Mouse (Mus musculus) gastrocnemius, postnatal 10 days (tissue): ENCODE data around the gene Frmd6. TPM values are rescaled to one million over a fixed set of nuclear protein-coding genes. Genes with fewer than 3 reads are reported as not detected.

ENCODE experiments used
- DNase-seq: peaks from one replicate; pipeline ENCODE4 v3.0.0; 2021; ENCODE audit warnings: mixed read lengths
- long read RNA-seq, 2 experiments: library from polyadenylated mRNA; stranded (forward); transcript quantifications; one replicate each; pipeline ENCODE4 v2.0.0; 2021
- total RNA-seq, 2 experiments: library from RNA; stranded (reverse); gene quantifications; 2 replicates each; pipeline ENCODE4 v1.2.3; 2021

Gene Frmd6
- 10 to 100 TPM; 27.4 to 34.5 TPM for total RNA-seq
- long read RNA-seq, experiment 1, full-length matches to known transcripts = 19 of 55 reads
- long read RNA-seq, experiment 1, partial matches to known transcripts = 5 of 55 reads
- long read RNA-seq, experiment 1, other reads (novel, unspliced or antisense) = 31 of 55 reads
- long read RNA-seq, experiment 2, full-length matches to known transcripts = 12 of 38 reads
- long read RNA-seq, experiment 2, partial matches to known transcripts = 6 of 38 reads
- long read RNA-seq, experiment 2, other reads (novel, unspliced or antisense) = 20 of 38 reads

- peak; percentile 96 for DNase-seq
Measured at GRCm38 (mm10) chr12:70824729-70825650, at the start of gene Frmd6. TSS of gene Frmd6 (plus strand) at chr12:70825514.

- no peak for DNase-seq
Measured at GRCm38 (mm10) chr12:70775609-70776008, 49.7 kb upstream of the Frmd6 start.

- no peak for DNase-seq
Measured at GRCm38 (mm10) chr12:70776683-70777082, 48.6 kb upstream of the Frmd6 start.

- no peak for DNase-seq
Measured at GRCm38 (mm10) chr12:70777466-70777865, 47.8 kb upstream of the Frmd6 start.

GRCm38 (mm10) chr12:70777866-70778265 lies 47.4 kb upstream of the Frmd6 start:
- no peak for DNase-seq

GRCm38 (mm10) chr12:70778271-70778670 lies 47.0 kb upstream of the Frmd6 start:
- DNase-seq = no peak

GRCm38 (mm10) chr12:70778724-70779123 lies 46.6 kb upstream of the Frmd6 start:
- no peak for DNase-seq

GRCm38 (mm10) chr12:70783049-70783448 lies 42.3 kb upstream of the Frmd6 start:
- no peak for DNase-seq

GRCm38 (mm10) chr12:70783475-70784239 lies 41.7 kb upstream of the Frmd6 start:
- DNase-seq = no peak

GRCm38 (mm10) chr12:70784240-70784705 lies 41.0 kb upstream of the Frmd6 start:
- DNase-seq = no peak

GRCm38 (mm10) chr12:70789341-70789740 lies 36.0 kb upstream of the Frmd6 start:
- no peak for DNase-seq

- no peak for DNase-seq
Measured at GRCm38 (mm10) chr12:70793291-70793690, 32.0 kb upstream of the Frmd6 start.

- DNase-seq = no peak
Measured at GRCm38 (mm10) chr12:70794543-70795388, 30.5 kb upstream of the Frmd6 start.

GRCm38 (mm10) chr12:70795389-70795711 lies 30.0 kb upstream of the Frmd6 start:
- no peak for DNase-seq

- no peak for DNase-seq
Measured at GRCm38 (mm10) chr12:70798496-70798895, 26.8 kb upstream of the Frmd6 start.

GRCm38 (mm10) chr12:70799231-70800002 lies 25.9 kb upstream of the Frmd6 start:
- no peak for DNase-seq

- DNase-seq = no peak
Measured at GRCm38 (mm10) chr12:70800086-70800485, 25.2 kb upstream of the Frmd6 start.

- DNase-seq = no peak
Measured at GRCm38 (mm10) chr12:70801361-70801760, 24.0 kb upstream of the Frmd6 start.

- DNase-seq = no peak
Measured at GRCm38 (mm10) chr12:70803494-70803893, 21.8 kb upstream of the Frmd6 start.

GRCm38 (mm10) chr12:70804989-70805388 lies 20.3 kb upstream of the Frmd6 start:
- no peak for DNase-seq

GRCm38 (mm10) chr12:70807543-70807942 lies 17.8 kb upstream of the Frmd6 start:
- no peak for DNase-seq
